Mouse (Mus musculus) adrenal gland, adult (tissue): ENCODE measurements around the gene Ccdc177.

Experiments
- DNase-seq, 2 experiments: peaks; one replicate each; pipeline ENCODE4 v3.0.0; 2022 to 2023; ENCODE audit warnings: low spot score in 1 of 2; ENCODE audit not compliant: inconsistent age in 2 of 2

Ccdc177 gene

GRCm38 (mm10) chr12:80737283-80737600, 23.2 kb downstream of the Ccdc177 start:
- DNase-seq = no peak

- no peak for DNase-seq
Observed at GRCm38 (mm10) chr12:80736464-80737282, 23.8 kb downstream of the Ccdc177 start.

- DNase-seq = no peak
Observed at GRCm38 (mm10) chr12:80734526-80735470, 25.7 kb downstream of the Ccdc177 start.

GRCm38 (mm10) chr12:80730567-80730966, 29.9 kb downstream of the Ccdc177 start:
- DNase-seq = peak; percentile 38 to 57

- no peak for DNase-seq
Observed at GRCm38 (mm10) chr12:80729758-80730530, 30.5 kb downstream of the Ccdc177 start.

GRCm38 (mm10) chr12:80728814-80729213, 31.7 kb downstream of the Ccdc177 start:
- peak in 1 of 2 experiments; percentile 29 for DNase-seq

GRCm38 (mm10) chr12:80728207-80728606, 32.3 kb downstream of the Ccdc177 start:
- DNase-seq = no peak

- DNase-seq = peak; percentile 70 to 92
Observed at GRCm38 (mm10) chr12:80724853-80725559, 35.5 kb downstream of the Ccdc177 start.

GRCm38 (mm10) chr12:80721458-80721857, 39.0 kb downstream of the Ccdc177 start:
- peak in 1 of 2 experiments; percentile 23 for DNase-seq

GRCm38 (mm10) chr12:80720507-80720906, 40.0 kb downstream of the Ccdc177 start:
- no peak for DNase-seq

GRCm38 (mm10) chr12:80719141-80719540, 41.3 kb downstream of the Ccdc177 start:
- no peak for DNase-seq

GRCm38 (mm10) chr12:80715915-80716314, 44.6 kb downstream of the Ccdc177 start:
- DNase-seq = no peak

GRCm38 (mm10) chr12:80706915-80707604, 53.4 kb downstream of the Ccdc177 start:
- no peak for DNase-seq

GRCm38 (mm10) chr12:80706208-80706914, 54.1 kb downstream of the Ccdc177 start:
- DNase-seq = no peak
